Mouse (Mus musculus): ENCODE results near the gene Sugt1. TPM values are rescaled to one million over a fixed set of nuclear protein-coding genes. Genes with fewer than 3 reads are reported as not detected.

Gene Sugt1
- polyA plus RNA-seq, 1 experiment from 2014 or later: 53.6 TPM

DNA sequence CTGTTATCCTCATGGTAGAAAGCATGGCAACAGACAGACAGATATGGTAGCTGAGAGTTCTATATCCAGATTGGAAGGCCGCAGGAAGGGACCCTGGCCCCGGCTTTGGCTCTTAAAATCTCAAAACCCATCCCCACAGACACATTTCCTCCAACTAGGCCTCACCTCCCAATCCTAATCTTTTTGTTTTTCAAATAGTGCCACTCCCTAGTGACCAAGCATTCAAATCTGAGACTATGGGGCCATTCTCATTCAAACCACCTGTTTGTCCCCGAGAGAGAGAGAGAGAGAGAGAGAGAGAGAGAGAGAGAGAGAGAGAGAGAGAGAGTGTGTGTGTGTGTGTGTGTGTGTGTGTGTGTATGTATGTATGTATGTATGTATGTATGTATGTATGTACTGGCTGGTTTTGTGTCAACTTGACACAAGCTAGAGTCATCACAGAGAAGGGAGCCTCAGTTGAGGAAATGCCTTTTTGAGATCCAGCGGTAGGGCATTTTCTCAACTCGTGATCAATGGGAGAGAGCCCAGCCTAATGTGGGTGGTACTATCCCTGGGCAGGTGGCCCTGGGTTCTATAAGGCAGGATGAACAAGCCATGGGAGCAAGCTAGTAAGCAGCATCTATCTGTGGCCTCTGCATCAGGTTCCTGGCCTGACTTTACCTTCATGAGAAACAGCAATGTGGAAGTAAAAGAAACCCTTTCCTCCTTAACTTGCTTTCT is 3.8 kb upstream of the Sugt1 start:
- H3K27ac ChIP-seq: no peak overlapping the region
- no peaks in the 10 kb centered on the region for H3K27me3 ChIP-seq
- no peak overlapping the region for H3K4me3 ChIP-seq (replicated peaks)
- H3K9ac ChIP-seq: no peak overlapping the region
- peaks cover 30% of the 10 kb centered on the region for H3K36me3 ChIP-seq
- H3K4me1 ChIP-seq (replicated peaks): peaks cover 20% of the 10 kb centered on the region
- 84% methylated on average over 5 of the region's 5 CpGs for WGBS (ENCODE audit: insufficient replicate concordance)
- no peak overlapping the region for H3K4me2 ChIP-seq
- H3K9me3 ChIP-seq (replicated peaks): no peaks in the 10 kb centered on the region
- DNase-seq: no peak
- ATAC-seq (ENCODE audit: low read depth): no peak

DNA sequence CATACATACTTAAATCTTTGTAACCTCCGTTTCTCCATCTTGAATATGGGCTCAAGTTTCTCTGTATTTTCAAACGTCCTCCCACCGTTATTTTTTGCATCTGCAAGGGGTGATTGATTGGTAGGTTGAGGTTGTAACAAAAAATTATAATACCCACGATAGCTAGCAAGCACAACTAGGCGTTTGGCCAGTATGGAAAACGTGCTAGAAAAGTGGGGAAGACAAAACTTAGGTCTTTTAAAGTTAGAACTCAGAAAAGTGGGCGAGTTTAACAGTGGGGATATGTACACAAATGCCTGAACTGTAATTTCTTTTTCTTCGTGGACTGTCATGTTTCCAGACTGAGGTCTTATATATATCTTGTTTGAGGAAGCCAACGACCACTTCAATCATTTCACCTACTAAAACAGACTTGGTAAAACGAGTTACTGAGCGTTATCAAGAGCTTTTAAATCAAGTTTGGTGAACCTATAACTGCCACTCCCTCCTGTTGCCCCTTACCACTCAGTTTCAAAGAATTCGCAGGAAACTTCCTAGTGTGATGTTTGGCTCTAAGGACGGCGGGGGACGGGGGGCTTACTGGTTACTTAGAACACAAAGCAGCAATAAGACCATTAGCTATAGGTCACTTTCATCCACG is 872 bp upstream of the Sugt1 start:
- Histone ChIP-seq H3K27me3 (no peaks in the 10 kb centered on the region), H3K4me1 (replicated peaks) (peaks cover 31% of the 10 kb centered on the region), H3K9ac (peak overlapping the region; percentile 79), H3K4me3 (replicated peaks) (peak overlapping the region; percentile 70), H3K9me3 (replicated peaks) (no peaks in the 10 kb centered on the region), H3K36me3 (peaks cover 12% of the 10 kb centered on the region), H3K4me2 (peak overlapping the region; percentile 87), H3K27ac (peak overlapping the region; percentile 80)
- 21% methylated on average over 16 of the region's 16 CpGs for WGBS (ENCODE audit: insufficient replicate concordance)
- no peak for ATAC-seq (ENCODE audit: low read depth)
- DNase-seq: no peak

DNA sequence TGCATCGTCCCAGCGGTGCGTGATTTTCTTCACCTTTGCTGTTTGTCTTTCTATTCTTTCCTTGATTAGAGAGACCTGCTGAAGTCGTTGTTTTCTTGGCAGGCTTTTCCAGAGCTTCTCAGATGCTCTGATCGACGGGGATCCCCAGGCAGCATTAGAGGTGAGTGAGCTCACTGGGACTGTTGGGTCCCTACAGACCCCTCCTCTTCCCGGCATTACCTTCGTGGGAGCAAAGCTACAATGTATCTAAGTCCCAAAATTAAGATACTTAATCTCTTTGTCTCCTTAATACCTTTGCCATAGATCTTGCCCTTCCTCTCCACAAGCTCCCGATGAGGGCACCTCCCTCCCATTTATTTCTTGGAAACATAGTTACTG is 350 bp downstream of the Sugt1 start:
- Histone ChIP-seq H3K4me2 (peak overlapping the region; percentile 86), H3K9me3 (replicated peaks) (no peaks in the 10 kb centered on the region), H3K4me1 (replicated peaks) (peaks cover 34% of the 10 kb centered on the region), H3K36me3 (0 out of 2 replicates have a peak, but pooled peaks cover 4% of the 10 kb centered on the region), H3K9ac (peak overlapping the region; percentile 79), H3K4me3 (replicated peaks) (peak overlapping the region; percentile 70), H3K27me3 (no peaks in the 10 kb centered on the region), H3K27ac (peak overlapping the region; percentile 80)
- WGBS (ENCODE audit: insufficient replicate concordance): under 1% methylated on average over 9 of the region's 9 CpGs
- DNase-seq (no peak), ATAC-seq (ENCODE audit: low read depth) (peak; percentile 19)

- DNase-seq (no peak), ATAC-seq (ENCODE audit: low read depth) (no peak)
- H3K27me3 ChIP-seq: no peaks in the 10 kb centered on the region
- peak overlapping the region; percentile 70 for H3K4me3 ChIP-seq (replicated peaks)
- H3K9ac ChIP-seq: peak overlapping the region; percentile 79
- no peaks in the 10 kb centered on the region for H3K9me3 ChIP-seq (replicated peaks)
- WGBS (ENCODE audit: insufficient replicate concordance): 82% methylated on average over 9 of the region's 9 CpGs
- H3K36me3 ChIP-seq: 0 out of 2 replicates have a peak, but pooled peaks cover 4% of the 10 kb centered on the region
- H3K4me2 ChIP-seq: peak overlapping the region; percentile 86
- no peak overlapping the region for H3K27ac ChIP-seq
- peaks cover 34% of the 10 kb centered on the region for H3K4me1 ChIP-seq (replicated peaks)
Observed at GRCm38 (mm10) chr14:79588534-79588951, 1.1 kb downstream of the Sugt1 start.

DNA sequence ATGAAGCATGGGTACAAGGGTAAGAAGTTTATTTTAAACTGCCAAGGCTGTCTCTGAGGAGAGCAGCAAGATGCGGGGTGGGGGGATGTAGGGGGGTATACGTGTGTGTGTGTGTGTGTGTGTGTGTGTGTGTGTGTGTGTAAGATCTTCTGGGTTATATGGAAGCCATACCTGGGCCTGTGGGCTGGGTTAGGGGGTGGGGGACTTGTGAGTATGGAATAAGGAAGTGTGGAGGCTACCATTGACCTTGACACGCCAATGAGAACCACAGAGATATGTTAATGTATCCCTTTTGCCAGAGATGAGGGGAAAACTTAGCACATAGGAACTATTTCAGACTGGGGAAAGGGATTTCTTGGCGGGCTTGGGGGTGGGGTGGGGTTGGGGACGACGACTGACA is 1.9 kb downstream of the Sugt1 start:
- no peak overlapping the region for H3K9ac ChIP-seq
- no peak overlapping the region for H3K4me3 ChIP-seq (replicated peaks)
- H3K27me3 ChIP-seq: no peaks in the 10 kb centered on the region
- DNase-seq (no peak), ATAC-seq (ENCODE audit: low read depth) (no peak)
- H3K4me1 ChIP-seq (replicated peaks): peaks cover 34% of the 10 kb centered on the region
- H3K9me3 ChIP-seq (replicated peaks): no peaks in the 10 kb centered on the region
- H3K4me2 ChIP-seq: peak overlapping the region; percentile 86; the same call in 1 of the 2 replicates
- 76% methylated on average over 6 of the region's 6 CpGs for WGBS (ENCODE audit: insufficient replicate concordance)
- H3K27ac ChIP-seq: no peak overlapping the region
- H3K36me3 ChIP-seq: 0 out of 2 replicates have a peak, but pooled peaks cover 4% of the 10 kb centered on the region

GRCm38 (mm10) chr14:79590916-79591315 is 3.4 kb downstream of the Sugt1 start:
- ATAC-seq (ENCODE audit: low read depth) (no peak), DNase-seq (no peak)
- no peaks in the 10 kb centered on the region for H3K27me3 ChIP-seq
- peaks cover 33% of the 10 kb centered on the region for H3K4me1 ChIP-seq (replicated peaks)
- H3K4me2 ChIP-seq: no peak overlapping the region
- H3K36me3 ChIP-seq: peaks cover 8% of the 10 kb centered on the region
- H3K9ac ChIP-seq: no peak overlapping the region
- no peaks in the 10 kb centered on the region for H3K9me3 ChIP-seq (replicated peaks)
- no peak overlapping the region for H3K4me3 ChIP-seq (replicated peaks)
- no peak overlapping the region for H3K27ac ChIP-seq
- 83% methylated on average over 8 of the region's 8 CpGs for WGBS (ENCODE audit: insufficient replicate concordance)

- no peaks in the 10 kb centered on the region for H3K27me3 ChIP-seq
- DNase-seq (no peak), ATAC-seq (ENCODE audit: low read depth) (no peak)
- no peaks in the 10 kb centered on the region for H3K9me3 ChIP-seq (replicated peaks)
- WGBS (ENCODE audit: insufficient replicate concordance): 88% methylated on average over 2 of the region's 2 CpGs
- peaks cover 14% of the 10 kb centered on the region for H3K36me3 ChIP-seq
- no peak overlapping the region for H3K4me2 ChIP-seq
- no peak overlapping the region for H3K4me3 ChIP-seq (replicated peaks)
- H3K4me1 ChIP-seq (replicated peaks): peaks cover 26% of the 10 kb centered on the region
- H3K27ac ChIP-seq: no peak overlapping the region
- H3K9ac ChIP-seq: no peak overlapping the region
Observed at GRCm38 (mm10) chr14:79591611-79592010, 4.1 kb downstream of the Sugt1 start.

DNA sequence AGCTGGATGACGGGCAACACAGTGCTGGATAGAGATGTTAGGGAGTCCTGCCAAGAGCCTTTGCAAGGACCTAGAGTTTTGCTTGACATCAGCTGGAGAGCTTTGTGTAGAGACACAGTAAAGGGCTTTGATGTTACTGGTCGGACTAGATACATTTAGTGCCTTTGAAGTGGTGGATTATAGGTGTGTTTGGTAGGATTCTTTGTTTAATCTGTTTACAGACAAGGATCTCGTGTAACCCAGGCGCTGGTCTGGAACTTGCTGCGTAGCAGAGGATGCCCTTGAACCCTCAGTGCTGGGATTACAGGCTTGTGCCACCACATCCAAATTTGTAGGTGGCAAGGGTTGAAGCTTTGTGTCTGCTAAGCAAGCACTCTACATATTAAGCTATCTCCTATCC is 6.6 kb downstream of the Sugt1 start:
- DNase-seq (no peak), ATAC-seq (ENCODE audit: low read depth) (no peak)
- Histone ChIP-seq H3K27me3 (no peaks in the 10 kb centered on the region), H3K36me3 (peaks cover 27% of the 10 kb centered on the region), H3K4me1 (replicated peaks) (peaks cover 10% of the 10 kb centered on the region), H3K9me3 (replicated peaks) (no peaks in the 10 kb centered on the region), H3K27ac (no peak overlapping the region), H3K4me2 (no peak overlapping the region), H3K4me3 (replicated peaks) (no peak overlapping the region), H3K9ac (no peak overlapping the region)
- WGBS (ENCODE audit: insufficient replicate concordance): 79% methylated on average over 5 of the region's 5 CpGs

DNA sequence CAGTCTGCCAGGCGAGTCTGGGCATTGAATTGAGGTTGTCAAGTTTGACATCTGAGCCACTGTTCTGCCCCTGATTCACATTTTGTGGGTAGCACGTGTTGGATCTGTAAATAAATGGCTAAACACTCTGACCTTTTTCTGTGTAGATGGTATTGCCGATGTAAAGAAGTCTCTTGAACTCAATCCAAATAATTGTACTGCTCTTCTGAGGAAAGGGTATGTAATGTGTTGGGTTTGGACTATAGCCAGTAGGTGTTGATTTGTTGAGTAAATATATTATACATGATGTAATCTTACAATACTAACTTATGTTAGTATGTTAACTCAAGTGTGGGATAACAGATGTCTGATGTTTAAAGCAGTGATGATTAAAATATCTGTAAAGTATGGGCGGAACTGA is 9.1 kb downstream of the Sugt1 start:
- ATAC-seq (ENCODE audit: low read depth) (no peak), DNase-seq (no peak)
- Histone ChIP-seq H3K36me3 (peaks cover 49% of the 10 kb centered on the region), H3K9ac (no peak overlapping the region), H3K27me3 (no peaks in the 10 kb centered on the region), H3K4me1 (replicated peaks) (0 out of 2 replicates have a peak, but pooled peaks cover 3% of the 10 kb centered on the region), H3K4me3 (replicated peaks) (no peak overlapping the region), H3K9me3 (replicated peaks) (no peaks in the 10 kb centered on the region), H3K27ac (no peak overlapping the region), H3K4me2 (no peak overlapping the region)
- WGBS (ENCODE audit: insufficient replicate concordance): 76% methylated on average over 4 of the region's 4 CpGs

- Histone ChIP-seq H3K4me1 (replicated peaks) (no peaks in the 10 kb centered on the region), H3K36me3 (peaks cover 69% of the 10 kb centered on the region), H3K27ac (no peak overlapping the region), H3K4me2 (no peak overlapping the region), H3K9ac (no peak overlapping the region), H3K27me3 (no peaks in the 10 kb centered on the region), H3K4me3 (replicated peaks) (no peak overlapping the region), H3K9me3 (replicated peaks) (no peaks in the 10 kb centered on the region)
- ATAC-seq (ENCODE audit: low read depth) (no peak), DNase-seq (no peak)
- 75% methylated on average over 2 of the region's 2 CpGs for WGBS (ENCODE audit: insufficient replicate concordance)
Observed at GRCm38 (mm10) chr14:79605881-79606280, 18.4 kb downstream of the Sugt1 start.

GRCm38 (mm10) chr14:79606392-79606791 is 18.9 kb downstream of the Sugt1 start:
- Histone ChIP-seq H3K27ac (no peak overlapping the region), H3K9ac (no peak overlapping the region), H3K4me3 (replicated peaks) (no peak overlapping the region), H3K9me3 (replicated peaks) (no peaks in the 10 kb centered on the region), H3K4me1 (replicated peaks) (no peaks in the 10 kb centered on the region), H3K4me2 (no peak overlapping the region), H3K36me3 (peaks cover 69% of the 10 kb centered on the region), H3K27me3 (no peaks in the 10 kb centered on the region)
- ATAC-seq (ENCODE audit: low read depth) (no peak), DNase-seq (no peak)
- WGBS (ENCODE audit: insufficient replicate concordance): 72% methylated on average over 6 of the region's 6 CpGs

DNA sequence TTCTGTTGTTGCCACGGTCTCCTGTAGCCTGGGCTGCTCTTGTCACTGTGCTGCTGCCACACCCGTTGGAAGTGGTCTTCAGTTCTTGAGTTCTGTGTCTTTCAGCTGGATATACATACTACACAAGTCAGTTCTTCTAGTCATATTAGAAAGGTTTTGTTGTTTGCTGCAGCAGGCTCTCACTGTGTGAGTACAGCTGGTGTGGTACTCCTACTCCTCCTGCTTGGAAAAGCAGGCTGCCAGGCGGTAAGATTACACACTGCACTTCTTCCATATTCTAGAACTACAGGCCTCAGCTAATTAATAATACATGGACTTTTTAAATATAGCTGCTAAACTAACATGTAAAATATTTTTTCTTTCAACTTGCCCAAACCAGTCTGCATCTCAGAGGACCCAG is 19.4 kb downstream of the Sugt1 start:
- H3K36me3 ChIP-seq: peaks cover 68% of the 10 kb centered on the region
- H3K4me2 ChIP-seq: no peak overlapping the region
- no peaks in the 10 kb centered on the region for H3K9me3 ChIP-seq (replicated peaks)
- 78% methylated on average over 3 of the region's 3 CpGs for WGBS (ENCODE audit: insufficient replicate concordance)
- no peak overlapping the region for H3K9ac ChIP-seq
- no peaks in the 10 kb centered on the region for H3K27me3 ChIP-seq
- H3K27ac ChIP-seq: no peak overlapping the region
- ATAC-seq (ENCODE audit: low read depth): no peak
- H3K4me1 ChIP-seq (replicated peaks): no peaks in the 10 kb centered on the region
- H3K4me3 ChIP-seq (replicated peaks): no peak overlapping the region
- DNase-seq: no peak
